ENCODE assay signal across 19 mouse cellular contexts in genomic region chr8:21054747-21055146, GRCm38 (mm10). TPM values are rescaled to one million over a fixed set of nuclear protein-coding genes. Genes with fewer than 3 reads are reported as not detected.
"Had no signal": no experiment of that assay in that cellular context is flagged by ENCODE, and none has a peak within 500 bp of the region (broad histone marks: within the 10 kb centered on the region; RNA-seq: fewer than 3 reads in every experiment).

Gene Defa23 (plus strand): TSS chr8:21055047.

RNA-seq across cellular contexts. Expression of gene Defa23, which starts in this region (rescaled TPM):
- polyA plus RNA-seq: cortical plate, adult 2 months; embryonic facial prominence, embryonic 10.5 days; embryonic facial prominence, embryonic 11.5 days; embryonic facial prominence, embryonic 12.5 days; embryonic facial prominence, embryonic 13.5 days; embryonic facial prominence, embryonic 14.5 days; embryonic facial prominence, embryonic 15.5 days; erythroblast, embryonic 14.5 days; forebrain, embryonic 10.5 days; forebrain, embryonic 11.5 days; forebrain, embryonic 12.5 days; forebrain, embryonic 13.5 days; forebrain, embryonic 14.5 days; forebrain, embryonic 15.5 days; forebrain, embryonic 16.5 days; forebrain, postnatal 0 days; frontal cortex, adult 2 months; gonadal fat pad, adult 2 months; heart, adult 2 months had no signal
